Mouse (Mus musculus): Measurements from ENCODE around the gene Ubr1.
"Not testable (repeated sequence)": the region's sequence is repeated elsewhere in the genome, so short reads cannot be mapped to it uniquely, and the experiment has no call there.

The Ubr1 gene

GRCm38 (mm10) chr2:120976990-120977925 lies 6.7 kb upstream of the Ubr1 start, which contains the start of gene Tmem62:
TSS of gene Tmem62 (plus strand) at chr2:120977017.
- no peak for DNase-seq (ENCODE audit: low read depth, low spot score)

GRCm38 (mm10) chr2:120976308-120976707 lies 5.8 kb upstream of the Ubr1 start:
- DNase-seq (ENCODE audit: low read depth, low spot score): no peak

- DNase-seq (ENCODE audit: low read depth, low spot score): no peak
Observed at GRCm38 (mm10) chr2:120972964-120973363, 2.4 kb upstream of the Ubr1 start.

- not testable (repeated sequence) for DNase-seq (ENCODE audit: low read depth, low spot score)
Observed at GRCm38 (mm10) chr2:120972257-120972656, 1.7 kb upstream of the Ubr1 start.

GRCm38 (mm10) chr2:120971766-120972165 lies 1.3 kb upstream of the Ubr1 start:
- DNase-seq (ENCODE audit: low read depth, low spot score): no peak

GRCm38 (mm10) chr2:120970045-120970539 lies 423 bp downstream of the Ubr1 start:
- no peak for DNase-seq (ENCODE audit: low read depth, low spot score)

- DNase-seq (ENCODE audit: low read depth, low spot score): no peak
Observed at GRCm38 (mm10) chr2:120965486-120965885, 5.0 kb downstream of the Ubr1 start.

- no peak for DNase-seq (ENCODE audit: low read depth, low spot score)
Observed at GRCm38 (mm10) chr2:120963110-120963509, 7.4 kb downstream of the Ubr1 start.

GRCm38 (mm10) chr2:120960261-120960660 lies 10.3 kb downstream of the Ubr1 start:
- DNase-seq (ENCODE audit: low read depth, low spot score): no peak

- no peak for DNase-seq (ENCODE audit: low read depth, low spot score)
Observed at GRCm38 (mm10) chr2:120959827-120960226, 10.7 kb downstream of the Ubr1 start.

- no peak for DNase-seq (ENCODE audit: low read depth, low spot score)
Observed at GRCm38 (mm10) chr2:120959363-120959762, 11.2 kb downstream of the Ubr1 start.

GRCm38 (mm10) chr2:120952176-120952938 lies 18.2 kb downstream of the Ubr1 start:
- DNase-seq (ENCODE audit: low read depth, low spot score): no peak

GRCm38 (mm10) chr2:120951208-120951607 lies 19.3 kb downstream of the Ubr1 start:
- no peak for DNase-seq (ENCODE audit: low read depth, low spot score)

GRCm38 (mm10) chr2:120933038-120933437 lies 37.5 kb downstream of the Ubr1 start:
- DNase-seq (ENCODE audit: low read depth, low spot score): no peak

GRCm38 (mm10) chr2:120909556-120909955 lies 61.0 kb downstream of the Ubr1 start:
- DNase-seq (ENCODE audit: low read depth, low spot score): no peak

GRCm38 (mm10) chr2:120896361-120896760 lies 74.2 kb downstream of the Ubr1 start:
- DNase-seq (ENCODE audit: low read depth, low spot score): no peak

- no peak for DNase-seq (ENCODE audit: low read depth, low spot score)
Observed at GRCm38 (mm10) chr2:120887601-120888000, 82.9 kb downstream of the Ubr1 start.

- DNase-seq (ENCODE audit: low read depth, low spot score): no peak
Observed at GRCm38 (mm10) chr2:120873192-120873591, 97.3 kb downstream of the Ubr1 start.

- no peak for DNase-seq (ENCODE audit: low read depth, low spot score)
Observed at GRCm38 (mm10) chr2:120871447-120872336, 98.8 kb downstream of the Ubr1 start.

GRCm38 (mm10) chr2:120867336-120867735 lies 103.2 kb downstream of the Ubr1 start:
- DNase-seq (ENCODE audit: low read depth, low spot score): no peak

- DNase-seq (ENCODE audit: low read depth, low spot score): peak; percentile 6
Observed at GRCm38 (mm10) chr2:120866561-120866960, 104.0 kb downstream of the Ubr1 start.
